Mouse (Mus musculus): Measurements from ENCODE around the gene Cep350.

DNA sequence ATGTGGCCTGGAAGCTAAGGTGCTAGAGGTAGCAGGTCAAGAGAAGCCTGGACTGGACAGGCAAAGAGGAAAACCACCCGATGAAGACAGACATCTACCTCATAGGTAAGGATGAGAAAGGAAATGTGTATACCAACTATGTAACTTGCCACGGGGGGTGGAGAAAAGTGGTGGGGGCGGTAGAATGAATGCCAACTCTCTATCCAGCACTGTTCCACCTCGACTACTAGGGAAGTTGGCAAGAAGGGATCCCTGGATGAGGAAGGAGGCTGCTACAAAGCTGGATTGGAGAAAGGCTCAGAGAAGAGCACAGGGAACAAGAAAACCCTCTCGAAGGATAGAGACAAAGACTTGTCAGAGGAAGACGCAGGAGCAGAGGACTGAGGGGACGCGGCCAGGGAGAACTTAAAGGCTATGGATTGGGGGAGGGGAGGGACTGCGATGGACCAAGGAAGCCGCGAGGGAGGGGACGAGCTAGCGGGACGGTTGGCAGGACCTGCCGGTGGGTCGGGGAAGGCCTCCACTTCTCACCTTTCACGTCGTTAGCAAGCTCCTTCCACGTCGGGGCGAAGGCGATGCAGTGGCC, 161.0 kb downstream of the Cep350 start:
- TF ChIP-seq CTCF (conservative IDR thresholded peaks at IDR 0.05; ENCODE audit: low read length) (no peak), NANOG (IDR thresholded peaks at IDR 0.05; ENCODE audit: borderline replicate concordance, low read length) (no peak)
